In the genomic region with DNA sequence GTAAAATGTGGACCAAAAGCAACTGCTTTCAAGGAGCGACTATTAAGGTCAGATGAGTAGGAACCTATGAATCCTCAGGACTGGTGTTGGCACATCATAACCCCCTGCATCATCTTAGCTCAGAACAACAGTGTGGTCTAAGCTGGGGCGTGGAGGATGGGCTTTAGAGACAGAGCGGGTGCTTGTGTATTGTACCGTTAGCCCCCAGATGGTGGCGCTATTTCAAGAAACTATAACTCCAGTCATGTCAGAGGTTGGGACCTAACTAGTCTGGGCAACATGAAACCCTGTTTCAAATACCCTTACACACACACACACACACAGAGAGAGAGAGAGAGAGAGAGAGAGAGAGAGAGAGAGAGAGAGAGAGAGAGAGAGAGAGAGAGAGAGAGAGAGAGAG, we compare ENCODE assay signal across 17 mouse cellular contexts. TPM values are rescaled to one million over a fixed set of nuclear protein-coding genes. Genes with fewer than 3 reads are reported as not detected.
DNase-seq lines count a peak whose midpoint lies in the region; ATAC-seq and TF ChIP-seq lines count a peak whose summit lies in the region.
"Had no signal": no experiment of that assay in that cellular context is flagged by ENCODE, and none has a peak within 500 bp of the region (broad histone marks: within the 10 kb centered on the region; RNA-seq: fewer than 3 reads in every experiment).

No protein-coding gene starts in this region.

- H3K4me3 ChIP-seq in gastrocnemius, adult 2 months = no peak overlapping the region
- H3K4me3 ChIP-seq in midbrain, embryonic 14.5 days (replicated peaks; ENCODE audit: low read depth, low read length) = no peak overlapping the region
- no peak overlapping the region for H3K4me3 ChIP-seq in midbrain, embryonic 13.5 days (replicated peaks)
- no peak overlapping the region for H3K4me3 ChIP-seq in stomach, postnatal 0 days (ENCODE audit: low read depth, low read length)
- H3K4me3 ChIP-seq in forebrain, embryonic 16.5 days (replicated peaks; ENCODE audit: low read length) = no peak overlapping the region
- H3K4me3 ChIP-seq: forebrain, embryonic 13.5 days; heart, adult 2 months; kidney, embryonic 15.5 days; limb, embryonic 15.5 days; midbrain, embryonic 12.5 days; neural tube, embryonic 13.5 days; stomach, embryonic 15.5 days had no signal

- TF ChIP-seq CTCF in gastrocnemius, adult 2 months (IDR thresholded peaks at IDR 0.05) = peak; percentile 9; the same call in 1 of the 2 replicates
- peak; percentile 46 for TF ChIP-seq CTCF in stomach, postnatal 0 days (IDR thresholded peaks at IDR 0.05; ENCODE audit: low read depth)

- no peak for TF ChIP-seq EP300 in stomach, postnatal 0 days (optimal IDR thresholded peaks at IDR 0.05)

- H3K9me3 ChIP-seq in midbrain, embryonic 14.5 days (ENCODE audit: control insufficient read depth, low read length) = no peaks in the 10 kb centered on the region
- no peaks in the 10 kb centered on the region for H3K9me3 ChIP-seq in midbrain, embryonic 13.5 days
- H3K9me3 ChIP-seq in stomach, postnatal 0 days (ENCODE audit: control insufficient read depth, low read length) = no peaks in the 10 kb centered on the region
- no peaks in the 10 kb centered on the region for H3K9me3 ChIP-seq in forebrain, embryonic 16.5 days (ENCODE audit: control insufficient read depth, low read length)
- H3K9me3 ChIP-seq: forebrain, embryonic 13.5 days; kidney, embryonic 15.5 days; limb, embryonic 15.5 days; midbrain, embryonic 12.5 days; neural tube, embryonic 13.5 days; stomach, embryonic 15.5 days had no signal

- no peaks in the 10 kb centered on the region for H3K36me3 ChIP-seq in midbrain, embryonic 14.5 days (ENCODE audit: control insufficient read depth, insufficient read depth, low read length)
- no peaks in the 10 kb centered on the region for H3K36me3 ChIP-seq in midbrain, embryonic 13.5 days
- no peaks in the 10 kb centered on the region for H3K36me3 ChIP-seq in stomach, postnatal 0 days (ENCODE audit: control insufficient read depth, insufficient read depth, low read length)
- H3K36me3 ChIP-seq in forebrain, embryonic 16.5 days (ENCODE audit: control insufficient read depth, insufficient read depth) = no peaks in the 10 kb centered on the region
- H3K36me3 ChIP-seq: kidney, embryonic 15.5 days; limb, embryonic 15.5 days; midbrain, embryonic 12.5 days; neural tube, embryonic 13.5 days; stomach, embryonic 15.5 days had no signal

- intact Hi-C loops in gastrocnemius, adult 2 months (cut with DNase I) = no loop called here
- intact Hi-C loops in gastrocnemius, postnatal 36 days (cut with DNase I) = no loop called here

- no peak overlapping the region for H3K27ac ChIP-seq in gastrocnemius, adult 2 months
- no peak overlapping the region for H3K27ac ChIP-seq in midbrain, embryonic 14.5 days (replicated peaks; ENCODE audit: low read depth, low read length)
- no peak overlapping the region for H3K27ac ChIP-seq in midbrain, embryonic 13.5 days
- H3K27ac ChIP-seq in stomach, postnatal 0 days (replicated peaks) = no peak overlapping the region
- no peak overlapping the region for H3K27ac ChIP-seq in forebrain, embryonic 16.5 days (ENCODE audit: low read length)
- H3K27ac ChIP-seq: forebrain, embryonic 13.5 days; heart, adult 2 months; kidney, embryonic 15.5 days; limb, embryonic 15.5 days; midbrain, embryonic 12.5 days; neural tube, embryonic 13.5 days; stomach, embryonic 15.5 days had no signal

- H3K9ac ChIP-seq in midbrain, embryonic 14.5 days (replicated peaks; ENCODE audit: low read length) = no peak overlapping the region
- H3K9ac ChIP-seq in midbrain, embryonic 13.5 days (replicated peaks) = no peak overlapping the region
- H3K9ac ChIP-seq in stomach, postnatal 0 days (ENCODE audit: low read length) = no peak overlapping the region
- H3K9ac ChIP-seq in forebrain, embryonic 16.5 days (replicated peaks; ENCODE audit: low read depth, low read length) = no peak overlapping the region
- H3K9ac ChIP-seq: forebrain, embryonic 13.5 days; kidney, embryonic 15.5 days; limb, embryonic 15.5 days; midbrain, embryonic 12.5 days; neural tube, embryonic 13.5 days; stomach, embryonic 15.5 days had no signal

- H3K27me3 ChIP-seq in midbrain, embryonic 14.5 days (ENCODE audit: control insufficient read depth, insufficient read depth, low read length) = no peaks in the 10 kb centered on the region
- no peaks in the 10 kb centered on the region for H3K27me3 ChIP-seq in midbrain, embryonic 13.5 days
- H3K27me3 ChIP-seq in stomach, postnatal 0 days (ENCODE audit: control insufficient read depth, insufficient read depth, low read length) = no peaks in the 10 kb centered on the region
- H3K27me3 ChIP-seq in forebrain, embryonic 16.5 days (replicated peaks; ENCODE audit: control insufficient read depth, insufficient read depth, low read length) = no peaks in the 10 kb centered on the region
- H3K27me3 ChIP-seq: forebrain, embryonic 13.5 days; limb, embryonic 15.5 days; neural tube, embryonic 13.5 days; stomach, embryonic 15.5 days had no signal

- no peak overlapping the region for H3K4me2 ChIP-seq in midbrain, embryonic 14.5 days (ENCODE audit: low read length)
- no peak overlapping the region for H3K4me2 ChIP-seq in midbrain, embryonic 13.5 days (replicated peaks)
- no peak overlapping the region for H3K4me2 ChIP-seq in stomach, postnatal 0 days (replicated peaks; ENCODE audit: low read depth)
- H3K4me2 ChIP-seq in forebrain, embryonic 16.5 days (ENCODE audit: low read length) = no peak overlapping the region
- H3K4me2 ChIP-seq: forebrain, embryonic 13.5 days; kidney, embryonic 15.5 days; limb, embryonic 15.5 days; midbrain, embryonic 12.5 days; neural tube, embryonic 13.5 days; stomach, embryonic 15.5 days had no signal

- no peak for ATAC-seq in midbrain, embryonic 14.5 days (ENCODE audit: low FRiP score, low TSS enrichment)
- ATAC-seq in midbrain, embryonic 13.5 days = no peak
- ATAC-seq in stomach, postnatal 0 days (ENCODE audit: low FRiP score, low TSS enrichment) = no peak
- no peak for ATAC-seq in forebrain, embryonic 16.5 days
- ATAC-seq: forebrain, embryonic 13.5 days had no signal

- H3K4me1 ChIP-seq in midbrain, embryonic 14.5 days (ENCODE audit: control insufficient read depth, insufficient read depth, low read length) = no peaks in the 10 kb centered on the region
- no peaks in the 10 kb centered on the region for H3K4me1 ChIP-seq in midbrain, embryonic 13.5 days (replicated peaks)
- no peaks in the 10 kb centered on the region for H3K4me1 ChIP-seq in stomach, postnatal 0 days (replicated peaks; ENCODE audit: control insufficient read depth, insufficient read depth)
- no peaks in the 10 kb centered on the region for H3K4me1 ChIP-seq in forebrain, embryonic 16.5 days (replicated peaks; ENCODE audit: control insufficient read depth, insufficient read depth, low read length)
- H3K4me1 ChIP-seq: forebrain, embryonic 13.5 days; limb, embryonic 15.5 days; midbrain, embryonic 12.5 days; stomach, embryonic 15.5 days had no signal

- DNase-seq in gastrocnemius, adult 2 months = no peak
- no peak for DNase-seq in gastrocnemius, postnatal 25 days
- peak; percentile 34 for DNase-seq in midbrain, embryonic 14.5 days
- DNase-seq in adipocyte (ENCODE audit: low spot score) = peak; percentile 6
- no peak for DNase-seq in stomach, postnatal 0 days (ENCODE audit: low spot score)
- no peak for DNase-seq in gastrocnemius, postnatal 36 days
- DNase-seq: cerebellum, adult 11 months; heart, adult 2 months; heart, postnatal 4 days had no signal

- 39% methylated on average over 5 of the region's 5 CpGs for WGBS in midbrain, embryonic 14.5 days
- WGBS in midbrain, embryonic 13.5 days = 33% methylated on average over 5 of the region's 5 CpGs
- 42% methylated on average over 5 of the region's 5 CpGs for WGBS in stomach, postnatal 0 days
- WGBS in forebrain, embryonic 16.5 days = 39% methylated on average over 5 of the region's 5 CpGs

RNA-seq across cellular contexts. Expression of a gene that starts 18.5 kb away (rescaled TPM):
- not detected for total RNA-seq in gastrocnemius, adult 2 months (2021)
- not detected for total RNA-seq in gastrocnemius, postnatal 25 days (2021)
- polyA plus RNA-seq in midbrain, embryonic 14.5 days (2014; fragmentation: Nextera tagmentation; extraction: Ambion mirVana) = not detected in 2 replicates
- polyA plus RNA-seq in midbrain, embryonic 13.5 days (2015; fragmentation: Nextera tagmentation; extraction: Ambion mirVana) = 0.24 TPM in 1 of 2 replicates, not detected in the other
- polyA plus RNA-seq in stomach, postnatal 0 days (2015; fragmentation: Nextera tagmentation; extraction: Ambion mirVana) = not detected in 2 replicates
- total RNA-seq in gastrocnemius, postnatal 36 days (2021) = not detected
- polyA plus RNA-seq in forebrain, embryonic 16.5 days (2015; fragmentation: Nextera tagmentation; extraction: Ambion mirVana) = 0.09 and 0.20 TPM in 2 replicates
- total RNA-seq: heart, adult 2 months; heart, postnatal 4 days had no signal
- polyA plus RNA-seq: forebrain, embryonic 13.5 days; heart, adult 2 months; limb, embryonic 15.5 days; midbrain, embryonic 12.5 days; neural tube, embryonic 13.5 days; stomach, embryonic 15.5 days had no signal

RNA-seq across cellular contexts. Expression of a gene that starts 38.3 kb away (rescaled TPM):
- total RNA-seq in gastrocnemius, adult 2 months (2021) = 10 to 100 TPM; 48.0 to 70.7 TPM
- 10 to 100 TPM; 52.0 to 64.1 TPM for total RNA-seq in gastrocnemius, postnatal 25 days (2021)
- polyA plus RNA-seq in midbrain, embryonic 14.5 days (2014; fragmentation: Nextera tagmentation; extraction: Ambion mirVana) = 49.2 and 52.1 TPM in 2 replicates
- polyA plus RNA-seq in midbrain, embryonic 13.5 days (2015; fragmentation: Nextera tagmentation; extraction: Ambion mirVana) = 67.2 and 70.8 TPM in 2 replicates
- polyA plus RNA-seq in stomach, postnatal 0 days (2015; fragmentation: Nextera tagmentation; extraction: Ambion mirVana) = 137 and 142 TPM in 2 replicates
- total RNA-seq in gastrocnemius, postnatal 36 days (2021) = 10 to 100 TPM; 55.4 to 76.6 TPM
- polyA plus RNA-seq in forebrain, embryonic 16.5 days (2015; fragmentation: Nextera tagmentation; extraction: Ambion mirVana) = 80.2 and 80.9 TPM in 2 replicates

Comparison
In these comparisons a context has a peak if more than half of its experiments do, and no peak if none do; other contexts are left out.
1. DNase-seq: peak in midbrain, embryonic 14.5 days (single experiment) and adipocyte (single experiment); none in gastrocnemius, adult 2 months (single experiment), gastrocnemius, postnatal 25 days (single experiment), stomach, postnatal 0 days (single experiment) and gastrocnemius, postnatal 36 days (0 of 2).